Mouse (Mus musculus): ENCODE data around the gene Pdcd11.

GRCm38 (mm10) chr19:47088226-47088625 is 2.3 kb upstream of the Pdcd11 start:
- no peak for TF ChIP-seq CTCF (IDR thresholded peaks at IDR 0.05; ENCODE audit: low read depth, low read length)
- TF ChIP-seq POLR2A (IDR thresholded peaks at IDR 0.05; ENCODE audit: borderline replicate concordance, low read depth, low read length), result no peak
